Mouse (Mus musculus) ES-Bruce4 (cell line): ENCODE measurements around the gene Tlx2.

Experiments used
- CTCF ChIP-seq: IDR thresholded peaks from one replicate; pipeline ENCODE4 v1.8.1; 2011; ENCODE audit warnings: low read depth, low read length
- EP300 ChIP-seq: IDR thresholded peaks from 2 replicates; pipeline ENCODE4 v1.6.1; 2011; ENCODE audit warnings: low read depth, low read length; ENCODE audit not compliant: insufficient read depth
- POLR2A ChIP-seq: IDR thresholded peaks from one replicate; pipeline ENCODE4 v1.8.1; 2011; ENCODE audit warnings: low read length; ENCODE audit not compliant: insufficient read depth

DNA sequence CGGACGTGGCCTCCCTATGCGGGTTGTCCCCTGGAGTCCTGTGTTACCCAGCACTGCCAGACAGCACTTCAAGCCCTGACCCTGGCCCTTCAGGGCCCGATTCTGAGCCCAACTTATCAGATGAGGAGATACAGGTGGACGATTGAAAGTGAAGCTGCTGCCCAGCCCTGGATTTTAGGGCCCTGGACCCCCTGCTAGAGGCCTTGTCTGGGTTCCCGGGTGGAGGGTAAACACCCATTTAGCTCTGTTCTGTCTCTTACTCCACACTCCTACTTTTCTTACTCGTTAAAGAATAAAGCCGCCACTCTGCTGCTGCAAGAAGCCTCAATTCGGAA is 17.8 kb upstream of the Tlx2 start:
- TF ChIP-seq CTCF (no peak), POLR2A (no peak), EP300 (no peak)
